Mouse (Mus musculus): ENCODE measurements around the gene Nfix. TPM values are rescaled to one million over a fixed set of nuclear protein-coding genes. Genes with fewer than 3 reads are reported as not detected.
A peak's percentile ranks its signal among the peaks of the same experiment; 100 is the strongest.

Nfix gene
- polyA plus RNA-seq, 1 experiment from 2014 or later = 11.7 TPM

- Histone ChIP-seq H3K4me1 (peaks cover 99% of the 10 kb centered on the region), H3K36me3 (peaks cover 14% of the 10 kb centered on the region), H3K4me2 (peak overlapping the region; percentile 43), H3K9me3 (no peaks in the 10 kb centered on the region), H3K27me3 (replicated peaks) (no peaks in the 10 kb centered on the region), H3K4me3 (peak overlapping the region; percentile 2; the same call in 1 of the 2 replicates), H3K9ac (peak overlapping the region; percentile 63), H3K27ac (replicated peaks) (peak overlapping the region; percentile 91)
- ATAC-seq (ENCODE audit: extremely low read depth, insufficient number of reproducible peaks, low FRiP score, low TSS enrichment) = no peak; the same call in 1 of the 2 replicates
- WGBS = 57% methylated on average over 11 of the region's 11 CpGs
These were observed 68.6 kb downstream of the Nfix start for GRCm38 (mm10) chr8:84731371-84732177.

- peak overlapping the region; percentile 43 for H3K4me2 ChIP-seq
- no peaks in the 10 kb centered on the region for H3K9me3 ChIP-seq
- peaks cover 21% of the 10 kb centered on the region for H3K36me3 ChIP-seq
- no peaks in the 10 kb centered on the region for H3K27me3 ChIP-seq (replicated peaks)
- peak overlapping the region; percentile 91 for H3K27ac ChIP-seq (replicated peaks)
- ATAC-seq (ENCODE audit: extremely low read depth, insufficient number of reproducible peaks, low FRiP score, low TSS enrichment) = peak; percentile 68
- H3K9ac ChIP-seq = peak overlapping the region; percentile 63
- peak overlapping the region; percentile 3; the same call in 1 of the 2 replicates for H3K4me3 ChIP-seq
- WGBS = 23% methylated on average over 9 of the region's 9 CpGs
- H3K4me1 ChIP-seq = peaks cover 99% of the 10 kb centered on the region
These were observed 69.4 kb downstream of the Nfix start for GRCm38 (mm10) chr8:84730541-84731370.

- H3K4me2 ChIP-seq = peak overlapping the region; percentile 43
- no peak overlapping the region for H3K4me3 ChIP-seq
- H3K9ac ChIP-seq = peak overlapping the region; percentile 58
- H3K27me3 ChIP-seq (replicated peaks) = no peaks in the 10 kb centered on the region
- H3K27ac ChIP-seq (replicated peaks) = peak overlapping the region; percentile 91
- WGBS = 83% methylated on average over 16 of the region's 16 CpGs
- no peaks in the 10 kb centered on the region for H3K9me3 ChIP-seq
- H3K4me1 ChIP-seq = peaks cover 99% of the 10 kb centered on the region
- peaks cover 26% of the 10 kb centered on the region for H3K36me3 ChIP-seq
- ATAC-seq (ENCODE audit: extremely low read depth, insufficient number of reproducible peaks, low FRiP score, low TSS enrichment) = no peak
These were observed 70.2 kb downstream of the Nfix start for GRCm38 (mm10) chr8:84729921-84730362.

GRCm38 (mm10) chr8:84728474-84728873, 71.7 kb downstream of the Nfix start:
- Histone ChIP-seq H3K4me3 (no peak overlapping the region), H3K27ac (replicated peaks) (peak overlapping the region; percentile 36; the same call in 1 of the 2 replicates), H3K36me3 (peaks cover 30% of the 10 kb centered on the region), H3K4me1 (peaks cover 100% of the 10 kb centered on the region), H3K9ac (peak overlapping the region; percentile 38; the same call in 1 of the 2 replicates), H3K27me3 (replicated peaks) (no peaks in the 10 kb centered on the region), H3K4me2 (peak overlapping the region; percentile 16), H3K9me3 (no peaks in the 10 kb centered on the region)
- ATAC-seq (ENCODE audit: extremely low read depth, insufficient number of reproducible peaks, low FRiP score, low TSS enrichment) = no peak
- WGBS = 84% methylated on average over 3 of the region's 3 CpGs

GRCm38 (mm10) chr8:84725941-84726259, 74.2 kb downstream of the Nfix start:
- Histone ChIP-seq H3K4me1 (peaks cover 98% of the 10 kb centered on the region), H3K27me3 (replicated peaks) (no peaks in the 10 kb centered on the region; the same call in 1 of the 2 replicates), H3K36me3 (peaks cover 45% of the 10 kb centered on the region), H3K9me3 (no peaks in the 10 kb centered on the region), H3K4me2 (peak overlapping the region; percentile 62), H3K4me3 (peak overlapping the region; percentile 10; the same call in 1 of the 2 replicates), H3K9ac (peak overlapping the region; percentile 74), H3K27ac (replicated peaks) (peak overlapping the region; percentile 94)
- WGBS = 22% methylated on average over 3 of the region's 3 CpGs
- ATAC-seq (ENCODE audit: extremely low read depth, insufficient number of reproducible peaks, low FRiP score, low TSS enrichment) = no peak

GRCm38 (mm10) chr8:84725246-84725940, 74.8 kb downstream of the Nfix start:
- ATAC-seq (ENCODE audit: extremely low read depth, insufficient number of reproducible peaks, low FRiP score, low TSS enrichment) = no peak
- Histone ChIP-seq H3K4me2 (peak overlapping the region; percentile 62), H3K9me3 (no peaks in the 10 kb centered on the region), H3K27ac (replicated peaks) (peak overlapping the region; percentile 94), H3K4me1 (peaks cover 97% of the 10 kb centered on the region), H3K36me3 (peaks cover 50% of the 10 kb centered on the region), H3K9ac (peak overlapping the region; percentile 74), H3K27me3 (replicated peaks) (peaks cover 3% of the 10 kb centered on the region; the same call in 1 of the 2 replicates), H3K4me3 (peak overlapping the region; percentile 10)
- 51% methylated on average over 10 of the region's 10 CpGs for WGBS

GRCm38 (mm10) chr8:84724683-84725082, 75.5 kb downstream of the Nfix start:
- ATAC-seq (ENCODE audit: extremely low read depth, insufficient number of reproducible peaks, low FRiP score, low TSS enrichment) = no peak

GRCm38 (mm10) chr8:84723571-84723900, 76.6 kb downstream of the Nfix start:
- peak overlapping the region; percentile 74 for H3K9ac ChIP-seq
- ATAC-seq (ENCODE audit: extremely low read depth, insufficient number of reproducible peaks, low FRiP score, low TSS enrichment) = peak; percentile 45; the same call in 1 of the 2 replicates
- 32% methylated on average over 7 of the region's 7 CpGs for WGBS
- H3K27ac ChIP-seq (replicated peaks) = peak overlapping the region; percentile 94
- H3K9me3 ChIP-seq = no peaks in the 10 kb centered on the region
- peaks cover 13% of the 10 kb centered on the region; the same call in 1 of the 2 replicates for H3K27me3 ChIP-seq (replicated peaks)
- H3K36me3 ChIP-seq = peaks cover 63% of the 10 kb centered on the region
- H3K4me2 ChIP-seq = peak overlapping the region; percentile 62
- peak overlapping the region; percentile 35 for H3K4me3 ChIP-seq
- H3K4me1 ChIP-seq = peaks cover 95% of the 10 kb centered on the region

More at GRCm38 (mm10) chr8:84724683-84725082, 75.5 kb downstream of the Nfix start:
- peak overlapping the region; percentile 94 for H3K27ac ChIP-seq (replicated peaks)
- no peaks in the 10 kb centered on the region for H3K9me3 ChIP-seq
- peak overlapping the region; percentile 10 for H3K4me3 ChIP-seq
- H3K9ac ChIP-seq = peak overlapping the region; percentile 74
- peaks cover 57% of the 10 kb centered on the region for H3K36me3 ChIP-seq
- 50% methylated on average over 9 of the region's 9 CpGs for WGBS
- peaks cover 10% of the 10 kb centered on the region; the same call in 1 of the 2 replicates for H3K27me3 ChIP-seq (replicated peaks)
- peaks cover 97% of the 10 kb centered on the region for H3K4me1 ChIP-seq
- H3K4me2 ChIP-seq = peak overlapping the region; percentile 62

- 10% methylated on average over 10 of the region's 10 CpGs for WGBS
- Histone ChIP-seq H3K4me3 (peak within 1 kb of the TSS; percentile 35), H3K9me3 (no peaks in the 10 kb centered on the region), H3K27me3 (replicated peaks) (peaks cover 17% of the 10 kb centered on the region), H3K9ac (peak within 1 kb of the TSS; percentile 74), H3K4me2 (peak within 1 kb of the TSS; percentile 62), H3K4me1 (peaks cover 90% of the 10 kb centered on the region), H3K36me3 (peaks cover 66% of the 10 kb centered on the region), H3K27ac (replicated peaks) (peak within 1 kb of the TSS; percentile 94)
- peak; percentile 79 for ATAC-seq (ENCODE audit: extremely low read depth, insufficient number of reproducible peaks, low FRiP score, low TSS enrichment)
These were observed 77.1 kb downstream of the Nfix start, which contains the start of gene G430095P16Rik for GRCm38 (mm10) chr8:84722850-84723570. G430095P16Rik (plus strand) TSS chr8:84723007.

GRCm38 (mm10) chr8:84722530-84722849, 77.7 kb downstream of the Nfix start:
- Histone ChIP-seq H3K9me3 (no peaks in the 10 kb centered on the region), H3K4me3 (peak overlapping the region; percentile 35), H3K4me2 (peak overlapping the region; percentile 62), H3K27me3 (replicated peaks) (peaks cover 23% of the 10 kb centered on the region), H3K36me3 (peaks cover 67% of the 10 kb centered on the region), H3K4me1 (peaks cover 85% of the 10 kb centered on the region), H3K27ac (replicated peaks) (peak overlapping the region; percentile 94), H3K9ac (peak overlapping the region; percentile 74)
- 54% methylated on average over 6 of the region's 6 CpGs for WGBS
- 0 out of 2 replicates have a peak, but pooled peaks have one; percentile 12 for ATAC-seq (ENCODE audit: extremely low read depth, insufficient number of reproducible peaks, low FRiP score, low TSS enrichment)
